Mouse (Mus musculus) heart, adult 2 months (tissue): ENCODE data around the gene Mkln1. TPM values are rescaled to one million over a fixed set of nuclear protein-coding genes. Genes with fewer than 3 reads are reported as not detected.

ENCODE experiments used
- DNase-seq, 2 experiments: peaks; one replicate each; pipeline ENCODE4 v3.0.0; 2021
- H3K27ac ChIP-seq: fragments of 200-600 bp; 2 replicates; pipeline ENCODE4 v1.8.1; 2022
- H3K27me3 ChIP-seq: fragments of 200-500 bp; 2 replicates; pipeline ENCODE4 v1.6.1; 2012; ENCODE audit warnings: mild to moderate bottlenecking, low read length, inconsistent platforms, mixed read lengths; ENCODE audit not compliant: control insufficient read depth, insufficient read depth
- H3K36me3 ChIP-seq: fragments of 200-500 bp; 2 replicates; pipeline ENCODE4 v1.6.1; 2012; ENCODE audit warnings: low read length, inconsistent platforms; ENCODE audit not compliant: control insufficient read depth, insufficient read depth
- H3K4me1 ChIP-seq: fragments of 200-500 bp; 2 replicates; pipeline ENCODE4 v1.6.1; 2011; ENCODE audit warnings: low read length; ENCODE audit not compliant: control insufficient read depth, insufficient read depth
- H3K4me3 ChIP-seq: fragments of 200-600 bp; 2 replicates; pipeline ENCODE4 v1.8.1; 2022
- H3K79me2 ChIP-seq: fragments of 200-500 bp; replicated peaks from 2 replicates; pipeline ENCODE4 v1.6.1; 2012; ENCODE audit warnings: mild to moderate bottlenecking, inconsistent platforms, low read length, moderate library complexity, mixed read lengths; ENCODE audit not compliant: control insufficient read depth, insufficient read depth
- H3K9ac ChIP-seq: fragments of 200-500 bp; 2 replicates; pipeline ENCODE4 v1.6.1; 2012; ENCODE audit warnings: low read depth, mild to moderate bottlenecking, control low read depth, inconsistent platforms, low read length, mixed read lengths
- CTCF ChIP-seq: fragments of 200-600 bp; IDR thresholded peaks from 2 replicates; pipeline ENCODE4 v1.8.1; 2022; ENCODE audit warnings: antibody characterized with exemption, mild to moderate bottlenecking, moderate library complexity
- EP300 ChIP-seq: fragments of 200-500 bp; IDR thresholded peaks from 2 replicates; pipeline ENCODE4 v1.6.1; 2011; ENCODE audit warnings: low read depth, low read length, control low read depth; ENCODE audit not compliant: insufficient read depth
- POLR2A ChIP-seq: fragments of 200-500 bp; IDR thresholded peaks from 2 replicates; pipeline ENCODE4 v1.6.1; 2011; ENCODE audit warnings: mild to moderate bottlenecking, low read depth, low read length, control low read depth; ENCODE audit not compliant: insufficient read depth
- WGBS: fragments of 180-500 bp; shearing (Covaris S2); methylation state at CpG from one replicate; pipeline ENCODE4 v1.1.7; 2018; 5-methylcytosine and 5-hydroxymethylcytosine counted together
- intact Hi-C: fragments of 180-260 bp; cut with DNase I; formaldehyde crosslinking; loops from one replicate; pipeline ENCODE4 v1.15.1; 2025
- polyA plus RNA-seq: library from polyadenylated mRNA; depleted of rRNA; stranded (reverse); fragments of >200 nt; gene quantifications from 2 replicates; pipeline ENCODE4 v1.2.3, GENCODE M21; 2012
- total RNA-seq, 2 experiments: library from RNA; stranded (reverse); gene quantifications; 2 replicates each; pipeline ENCODE4 v1.2.3; 2021

Gene Mkln1
- total and polyA plus RNA-seq, 3 experiments: 52.5 to 157 (median 148) TPM

GRCm38 (mm10) chr6:31540018-31540417 is 141.5 kb downstream of the Mkln1 start:
- intact Hi-C loops: loop anchor here (5.0 kb wide), 1 partner anchor 52 kb away; no protein-coding TSS in a partner anchor
- H3K36me3 ChIP-seq: peaks cover 28% of the 10 kb centered on the region

GRCm38 (mm10) chr6:31544318-31544717 is 145.8 kb downstream of the Mkln1 start:
- H3K79me2 ChIP-seq: no peaks in the 10 kb centered on the region; the same call in 1 of the 2 replicates
- peak overlapping the region; percentile 92 for H3K27ac ChIP-seq
- no peak overlapping the region for H3K9ac ChIP-seq
- peaks cover 13% of the 10 kb centered on the region for H3K36me3 ChIP-seq
- peaks cover 42% of the 10 kb centered on the region for H3K4me1 ChIP-seq
- H3K4me3 ChIP-seq: no peak overlapping the region
- peak; percentile 62 to 77 for DNase-seq
- intact Hi-C loops: loop anchor here (2.0 to 5.0 kb wide), 2 partner anchors 18 to 48 kb away; partner anchors contain the start of gene Podxl
- H3K27me3 ChIP-seq: no peaks in the 10 kb centered on the region
- TF ChIP-seq POLR2A: no peak; the same call in 1 of the 2 replicates
- TF ChIP-seq EP300: peak; percentile 97
- WGBS: 24% methylated on average over 4 of the region's 4 CpGs

More at GRCm38 (mm10) chr6:31540018-31540417, 141.5 kb downstream of the Mkln1 start:
- 72% methylated on average over 6 of the region's 6 CpGs for WGBS
- Histone ChIP-seq H3K4me3 (no peak overlapping the region), H3K9ac (no peak overlapping the region), H3K4me1 (peaks cover 30% of the 10 kb centered on the region), H3K79me2 (peaks cover 2% of the 10 kb centered on the region; the same call in 1 of the 2 replicates), H3K27ac (no peak overlapping the region), H3K27me3 (no peaks in the 10 kb centered on the region)
- DNase-seq: no peak
- TF ChIP-seq POLR2A (no peak), CTCF (no peak), EP300 (no peak)

DNA sequence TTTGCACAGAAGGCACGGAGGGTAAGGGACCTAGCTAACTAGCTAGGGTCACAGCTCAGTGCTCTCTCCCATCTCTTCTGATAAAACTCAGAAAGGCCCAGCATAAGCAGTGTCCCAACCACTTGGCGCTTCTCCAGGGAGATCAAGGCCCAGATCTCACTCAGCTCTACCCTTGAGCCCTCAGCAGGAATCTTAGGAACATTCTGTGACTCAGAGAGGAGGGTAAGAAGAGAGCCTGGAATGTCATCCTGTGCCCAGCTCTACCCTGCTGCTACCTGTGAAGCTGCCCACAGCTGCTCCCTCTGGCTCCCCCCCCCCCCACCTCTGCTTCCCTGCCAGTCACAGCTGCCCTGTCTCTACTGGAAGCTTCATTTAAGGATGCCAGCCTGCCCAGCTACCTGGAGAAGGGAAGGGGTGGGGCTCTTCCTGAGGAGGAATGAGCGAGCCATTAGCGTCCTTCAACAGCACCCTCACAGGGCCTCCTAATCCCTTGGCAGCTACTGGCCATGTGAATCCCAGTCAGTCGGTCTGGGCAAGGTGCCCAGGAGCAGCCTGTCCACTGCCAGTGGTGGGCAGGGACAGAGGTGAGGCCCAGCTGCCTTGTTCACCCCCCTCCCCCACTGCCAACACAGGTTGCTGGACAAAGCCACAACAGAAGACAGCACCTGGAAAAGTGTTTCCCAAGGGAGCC is 151.0 kb downstream of the Mkln1 start:
- Histone ChIP-seq H3K4me1 (peaks cover 43% of the 10 kb centered on the region), H3K9ac (peak overlapping the region; percentile 10; the same call in 1 of the 2 replicates), H3K36me3 (0 out of 2 replicates have a peak, but pooled peaks cover 2% of the 10 kb centered on the region), H3K4me3 (no peak overlapping the region), H3K27ac (peak overlapping the region; percentile 32), H3K79me2 (no peaks in the 10 kb centered on the region), H3K27me3 (no peaks in the 10 kb centered on the region)
- 22% methylated on average over 5 of the region's 5 CpGs for WGBS
- intact Hi-C loops: no loop called here
- 0 out of 2 replicates have a peak, but pooled peaks have one; percentile 49 for TF ChIP-seq EP300
- TF ChIP-seq POLR2A: no peak
- peak; percentile 73 to 83 for DNase-seq

DNA sequence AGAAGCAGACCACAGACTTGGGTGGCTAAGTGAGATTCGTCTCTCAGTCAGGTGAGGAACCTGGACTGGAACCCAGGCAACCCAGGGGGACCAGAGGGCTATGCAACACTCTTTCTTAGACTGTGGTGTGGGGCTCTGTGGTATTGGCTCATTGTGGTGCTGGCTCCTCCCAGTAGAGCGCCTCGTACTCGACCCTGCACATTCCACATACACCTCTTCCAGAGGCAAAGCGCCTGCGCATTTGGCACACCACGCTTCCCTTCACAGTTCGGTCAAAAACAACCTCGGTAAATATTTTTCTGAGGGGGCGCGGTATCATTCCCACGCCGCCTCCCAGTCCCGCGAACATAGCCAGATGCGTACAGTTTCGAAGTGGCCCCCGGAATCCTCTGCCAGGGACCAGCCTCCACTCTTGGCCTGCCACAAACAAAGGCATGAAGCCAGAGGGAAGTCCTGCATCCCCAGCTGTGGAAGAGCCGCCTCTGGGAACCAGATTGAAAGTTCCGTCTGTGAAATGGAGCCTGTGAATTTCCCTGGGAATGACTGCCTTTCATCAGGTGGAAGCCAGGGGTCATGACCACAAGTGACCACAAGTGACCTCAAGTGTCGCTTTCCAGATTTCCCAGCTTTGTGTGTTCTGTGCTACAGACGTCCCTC is 152.5 kb downstream of the Mkln1 start:
- intact Hi-C loops: no loop called here
- peak; percentile 66 to 76 for DNase-seq
- Histone ChIP-seq H3K9ac (no peak overlapping the region), H3K79me2 (no peaks in the 10 kb centered on the region; the same call in 1 of the 2 replicates), H3K4me3 (0 out of 2 replicates have a peak overlapping the region, but pooled peaks have one; percentile 6), H3K4me1 (peaks cover 39% of the 10 kb centered on the region), H3K27me3 (no peaks in the 10 kb centered on the region), H3K27ac (peak overlapping the region; percentile 73), H3K36me3 (peaks cover 9% of the 10 kb centered on the region; the same call in 1 of the 2 replicates)
- TF ChIP-seq POLR2A (no peak), CTCF (0 out of 2 replicates have a peak, but pooled peaks have one; percentile 19), EP300 (0 out of 2 replicates have a peak, but pooled peaks have one; percentile 18)
- 45% methylated on average over 22 of the region's 22 CpGs for WGBS

DNA sequence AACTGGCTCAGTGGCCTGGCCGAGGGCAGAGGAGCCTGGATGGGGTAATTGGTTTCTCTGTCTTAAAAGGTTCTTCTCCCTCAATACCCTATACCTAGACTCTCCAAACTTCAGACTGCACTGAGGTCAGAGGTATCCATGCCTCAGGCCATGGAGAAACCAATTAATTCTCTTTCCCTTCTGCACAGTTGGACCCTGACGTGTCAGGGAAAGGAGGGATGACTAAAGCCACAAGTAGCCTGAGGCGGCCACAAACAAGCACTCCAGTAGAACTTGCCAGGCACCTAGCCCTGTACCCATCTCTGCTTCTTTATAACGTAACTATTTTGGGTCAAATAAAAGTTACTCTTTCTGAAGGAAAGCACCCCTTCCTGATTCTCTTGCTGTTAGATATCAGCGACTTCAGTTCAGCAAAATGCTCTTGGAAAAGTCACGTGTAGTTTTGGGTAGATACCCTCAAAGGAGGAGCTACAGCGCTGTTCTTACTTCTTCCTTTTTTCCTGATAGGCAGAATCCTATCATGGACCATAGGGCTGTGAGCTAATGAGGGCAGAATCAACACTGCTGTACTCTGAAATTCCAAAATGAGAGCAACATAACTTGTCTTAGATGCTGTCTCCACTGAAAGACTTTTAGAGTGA is 158.0 kb downstream of the Mkln1 start:
- Histone ChIP-seq H3K79me2 (no peaks in the 10 kb centered on the region; the same call in 1 of the 2 replicates), H3K4me1 (peaks cover 28% of the 10 kb centered on the region), H3K27me3 (no peaks in the 10 kb centered on the region), H3K9ac (no peak overlapping the region), H3K36me3 (peaks cover 18% of the 10 kb centered on the region), H3K27ac (peak overlapping the region; percentile 36; the same call in 1 of the 2 replicates), H3K4me3 (no peak overlapping the region)
- 72% methylated on average over 7 of the region's 7 CpGs for WGBS
- intact Hi-C loops: no loop called here
- TF ChIP-seq CTCF: no peak
- no peak for TF ChIP-seq EP300
- TF ChIP-seq POLR2A: no peak
- DNase-seq: no peak
